Mouse (Mus musculus) bone marrow, adult 2 months (tissue): ENCODE results near the gene Plk1. TPM values are rescaled to one million over a fixed set of nuclear protein-coding genes. Genes with fewer than 3 reads are reported as not detected.

Experiments used
- H3K27ac ChIP-seq: fragments of 200-500 bp; 2 replicates; pipeline ENCODE4 v1.5.1; 2012; ENCODE audit warnings: low read depth, mild to moderate bottlenecking, control low read depth, inconsistent platforms, low read length; ENCODE audit not compliant: control insufficient read depth, poor library complexity, insufficient read depth
- H3K4me1 ChIP-seq: fragments of 200-500 bp; 2 replicates; pipeline ENCODE4 v1.6.1; 2011; ENCODE audit warnings: low read length; ENCODE audit not compliant: control insufficient read depth, insufficient read depth
- H3K4me3 ChIP-seq: fragments of 200-500 bp; replicated peaks from 2 replicates; pipeline ENCODE3; 2011; ENCODE audit warnings: mild to moderate bottlenecking, low read depth, low read length, control low read depth; ENCODE audit not compliant: control insufficient read depth
- CTCF ChIP-seq: fragments of 200-500 bp; IDR thresholded peaks from 2 replicates; pipeline ENCODE4 v1.5.1; 2011; ENCODE audit warnings: low read length, control low read depth; ENCODE audit not compliant: control insufficient read depth, insufficient read depth
- POLR2A ChIP-seq: fragments of 200-500 bp; IDR thresholded peaks from 2 replicates; pipeline ENCODE4 v1.6.1; 2011; ENCODE audit warnings: low read depth, mild to moderate bottlenecking, control low read depth, low read length, borderline replicate concordance; ENCODE audit not compliant: control insufficient read depth
- WGBS: fragments of 180-500 bp; shearing (Covaris S2); methylation state at CpG from one replicate; pipeline ENCODE4 v1.1.7; 2018; 5-methylcytosine and 5-hydroxymethylcytosine counted together
- polyA plus RNA-seq: library from polyadenylated mRNA; stranded (reverse); fragments of >200 nt; gene quantifications from 2 replicates; pipeline ENCODE4 v1.2.4, GENCODE M21; 2011; ENCODE audit warnings: low replicate concordance; ENCODE audit not compliant: missing spikeins, insufficient read depth, insufficient read length

The Plk1 gene
- polyA plus RNA-seq, 1 experiment, result 36.1 TPM

- H3K4me3 ChIP-seq, result no peak overlapping the region
- H3K27ac ChIP-seq, result no peak overlapping the region
- TF ChIP-seq CTCF (no peak), POLR2A (no peak)
- WGBS, result 54% methylated on average over 2 of the region's 2 CpGs
- no peaks in the 10 kb centered on the region for H3K4me1 ChIP-seq
Measured at GRCm38 (mm10) chr7:122203936-122204335, 44.7 kb downstream of the Plk1 start.

GRCm38 (mm10) chr7:122206121-122206520 lies 46.9 kb downstream of the Plk1 start:
- no peak for TF ChIP-seq CTCF
- TF ChIP-seq POLR2A, result no peak
- WGBS, result 66% methylated on average over 2 of the region's 2 CpGs
- H3K27ac ChIP-seq, result no peak overlapping the region
- no peak overlapping the region for H3K4me3 ChIP-seq
- no peaks in the 10 kb centered on the region for H3K4me1 ChIP-seq

- H3K27ac ChIP-seq, result no peak overlapping the region
- WGBS, result 49% methylated on average over 7 of the region's 7 CpGs
- TF ChIP-seq CTCF (no peak), POLR2A (no peak)
- no peaks in the 10 kb centered on the region for H3K4me1 ChIP-seq
- H3K4me3 ChIP-seq, result no peak overlapping the region
Measured at GRCm38 (mm10) chr7:122208276-122209021, 49.2 kb downstream of the Plk1 start.

- no peaks in the 10 kb centered on the region for H3K4me1 ChIP-seq
- 0 out of 2 replicates have a peak, but pooled peaks have one; percentile 12 for TF ChIP-seq POLR2A
- no peak for TF ChIP-seq CTCF
- H3K4me3 ChIP-seq, result no peak within 1 kb of the TSS
- no peak within 1 kb of the TSS for H3K27ac ChIP-seq
- WGBS, result 24% methylated on average over 20 of the region's 20 CpGs
Measured at GRCm38 (mm10) chr7:122219315-122219801, 60.1 kb downstream of the Plk1 start, which contains the start of gene Chp2. TSS of gene Chp2 (plus strand) at chr7:122219496.

Other genes with a start within 250 kb of the Plk1 start
- 3.4 and 9.2 TPM in 2 replicates for gene Cog7, start 177.7 kb upstream of the Plk1 start, polyA plus RNA-seq
- 23.3 and 35.6 TPM in 2 replicates for gene Gga2, start 138.2 kb upstream of the Plk1 start, polyA plus RNA-seq
- gene Ubfd1, start 92.3 kb upstream of the Plk1 start, polyA plus RNA-seq, result 9.0 and 13.8 TPM in 2 replicates
- gene Ears2, start 92.2 kb upstream of the Plk1 start, polyA plus RNA-seq, result 1.6 and 2.3 TPM in 2 replicates
- gene Ndufab1, start 57.6 kb upstream of the Plk1 start, polyA plus RNA-seq, result 74.3 and 130 TPM in 2 replicates
- 5.9 and 10.7 TPM in 2 replicates for gene Palb2, start 26.5 kb upstream of the Plk1 start, polyA plus RNA-seq
- gene Dctn5, start 26.4 kb upstream of the Plk1 start, polyA plus RNA-seq, result 46.6 and 62.2 TPM in 2 replicates
- 0.32 TPM in 1 of 2 replicates, not detected in the other for gene Ern2, start 26.8 kb downstream of the Plk1 start, polyA plus RNA-seq
- 4.7 and 8.3 TPM in 2 replicates for gene Chp2, start 60.1 kb downstream of the Plk1 start, polyA plus RNA-seq
- 47.9 and 115 TPM in 2 replicates for gene Prkcb, start 129.3 kb downstream of the Plk1 start, polyA plus RNA-seq